ENCODE assay signal across 8 mouse cellular contexts in the genomic region with DNA sequence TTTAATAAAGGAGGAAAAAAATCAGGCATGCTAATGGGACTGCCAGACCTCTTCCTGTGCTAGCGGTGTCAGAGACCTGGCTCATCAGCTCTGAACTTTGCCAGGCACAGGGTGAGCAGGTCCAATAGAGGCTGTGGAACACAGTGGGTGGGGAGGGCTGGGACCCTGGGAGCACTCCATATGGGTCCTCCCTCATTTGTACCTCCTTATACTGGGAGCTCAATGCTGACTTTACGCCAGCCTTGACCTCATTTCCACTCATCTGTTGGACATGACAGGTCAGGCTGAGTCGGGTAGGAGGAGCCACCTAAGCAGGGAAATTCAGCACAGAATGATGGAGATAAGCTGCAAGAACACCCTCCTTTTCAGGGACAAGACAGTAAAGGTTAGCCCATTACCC. TPM values are rescaled to one million over a fixed set of nuclear protein-coding genes. Genes with fewer than 3 reads are reported as not detected.
A peak's percentile ranks its signal among the peaks of the same experiment; 100 is the strongest.
DNase-seq lines count a peak whose midpoint lies in the region; ATAC-seq and TF ChIP-seq lines count a peak whose summit lies in the region.

No protein-coding gene starts in this region.

- H3K9me3 ChIP-seq in lung, postnatal 0 days (ENCODE audit: low read length), result no peaks in the 10 kb centered on the region
- H3K9me3 ChIP-seq in hindbrain, embryonic 16.5 days (ENCODE audit: control insufficient read depth, low read length), result no peaks in the 10 kb centered on the region
- H3K9me3 ChIP-seq in stomach, embryonic 14.5 days (ENCODE audit: control insufficient read depth, low read depth, low read length), result no peaks in the 10 kb centered on the region

- ATAC-seq in lung, postnatal 0 days, result no peak
- ATAC-seq in hindbrain, embryonic 16.5 days, result no peak
- ATAC-seq in stomach, embryonic 14.5 days (ENCODE audit: insufficient number of reproducible peaks, insufficient read depth, low FRiP score, low read depth), result no peak

- no peak overlapping the region for H3K4me3 ChIP-seq in lung, postnatal 0 days (ENCODE audit: low read depth, low read length)
- peak overlapping the region; percentile 36 for H3K4me3 ChIP-seq in hindbrain, embryonic 16.5 days (ENCODE audit: low read length)
- no peak overlapping the region for H3K4me3 ChIP-seq in stomach, embryonic 14.5 days (ENCODE audit: low read depth, low read length)

- no peaks in the 10 kb centered on the region for H3K27me3 ChIP-seq in lung, postnatal 0 days (replicated peaks; ENCODE audit: insufficient read depth, low read length)
- no peaks in the 10 kb centered on the region for H3K27me3 ChIP-seq in hindbrain, embryonic 16.5 days (replicated peaks; ENCODE audit: control insufficient read depth, insufficient read depth, low read length)
- no peaks in the 10 kb centered on the region for H3K27me3 ChIP-seq in stomach, embryonic 14.5 days (ENCODE audit: control insufficient read depth, insufficient read depth, low read length)

- peaks cover 44% of the 10 kb centered on the region for H3K36me3 ChIP-seq in lung, postnatal 0 days (ENCODE audit: insufficient read depth, low read length)
- peaks cover 41% of the 10 kb centered on the region for H3K36me3 ChIP-seq in hindbrain, embryonic 16.5 days (ENCODE audit: control insufficient read depth, insufficient read depth, low read length)
- peaks cover 55% of the 10 kb centered on the region for H3K36me3 ChIP-seq in stomach, embryonic 14.5 days (ENCODE audit: control insufficient read depth, insufficient read depth, low read length)

- no peak for TF ChIP-seq EP300 in lung, postnatal 0 days (IDR thresholded peaks at IDR 0.05)

- WGBS in lung, postnatal 0 days, result 75% methylated on average over 3 of the region's 3 CpGs
- 76% methylated on average over 3 of the region's 3 CpGs for whole genome bisulfite sequencing in hindbrain, embryonic 16.5 days
- WGBS in stomach, embryonic 14.5 days, result 82% methylated on average over 3 of the region's 3 CpGs

- DNase-seq in cerebellum, adult 8-10 months, result peak; percentile 38
- DNase-seq in cerebellum, adult 11 months, result no peak
- DNase-seq in lung, postnatal 0 days (ENCODE audit: low spot score), result no peak
- DNase-seq in lung, postnatal 14 days, result no peak
- DNase-seq in urinary bladder, postnatal 14 days (ENCODE audit: low spot score), result no peak
- DNase-seq in gastrocnemius, postnatal 36 days, result no peak

- H3K4me2 ChIP-seq in lung, postnatal 0 days (replicated peaks; ENCODE audit: low read depth, low read length), result no peak overlapping the region
- H3K4me2 ChIP-seq in hindbrain, embryonic 16.5 days (ENCODE audit: low read length), result peak overlapping the region; percentile 59
- H3K4me2 ChIP-seq in stomach, embryonic 14.5 days (replicated peaks; ENCODE audit: low read depth, low read length), result peak overlapping the region; percentile 39

- H3K27ac ChIP-seq in lung, postnatal 0 days (ENCODE audit: low read length), result peak overlapping the region; percentile 90; the same call in 1 of the 2 replicates
- peak overlapping the region; percentile 89 for H3K27ac ChIP-seq in hindbrain, embryonic 16.5 days (ENCODE audit: low read depth, low read length)
- H3K27ac ChIP-seq in stomach, embryonic 14.5 days (ENCODE audit: low read length), result peak overlapping the region; percentile 96

- H3K9ac ChIP-seq in lung, postnatal 0 days (replicated peaks; ENCODE audit: low read depth), result no peak overlapping the region
- peak overlapping the region; percentile 60 for H3K9ac ChIP-seq in hindbrain, embryonic 16.5 days (ENCODE audit: low read depth, low read length)
- H3K9ac ChIP-seq in stomach, embryonic 14.5 days (replicated peaks; ENCODE audit: low read depth, low read length), result no peak overlapping the region

- peaks cover 16% of the 10 kb centered on the region; the same call in 1 of the 2 replicates for H3K4me1 ChIP-seq in lung, postnatal 0 days (ENCODE audit: insufficient read depth, low read depth, low read length)
- H3K4me1 ChIP-seq in hindbrain, embryonic 16.5 days (ENCODE audit: control insufficient read depth, insufficient read depth, low read depth, low read length), result peaks cover 23% of the 10 kb centered on the region
- H3K4me1 ChIP-seq in stomach, embryonic 14.5 days (ENCODE audit: control insufficient read depth, insufficient read depth, low read length), result peaks cover 13% of the 10 kb centered on the region; the same call in 1 of the 2 replicates

- intact Hi-C loops in gastrocnemius, postnatal 36 days (cut with DNase I), result loop anchor here (2.0 kb wide), 1 partner anchor 15 kb away; a partner anchor contains a TSS

- TF ChIP-seq CTCF in lung, postnatal 0 days (IDR thresholded peaks at IDR 0.05), result no peak

RNA-seq across cellular contexts. Expression of a gene that starts 1.2 kb away (rescaled TPM):
- 52.3 and 54.5 TPM in 2 replicates for polyA plus RNA-seq in lung, postnatal 0 days (2015; fragmentation: Nextera tagmentation; extraction: Ambion mirVana)
- 97.4 and 98.7 TPM in 2 replicates for polyA plus RNA-seq in hindbrain, embryonic 16.5 days (2015; fragmentation: Nextera tagmentation; extraction: Ambion mirVana)
- 61.3 and 66.6 TPM in 2 replicates for polyA plus RNA-seq in stomach, embryonic 14.5 days (2014; fragmentation: Nextera tagmentation; extraction: Ambion mirVana)
- 1 to 10 TPM; 7.8 to 8.4 TPM for total RNA-seq in gastrocnemius, postnatal 36 days (2021)

RNA-seq across cellular contexts. Expression of a gene that starts 15.4 kb away (rescaled TPM):
- polyA plus RNA-seq in lung, postnatal 0 days (2015; fragmentation: Nextera tagmentation; extraction: Ambion mirVana), result 724 and 747 TPM in 2 replicates
- 532 and 585 TPM in 2 replicates for polyA plus RNA-seq in hindbrain, embryonic 16.5 days (2015; fragmentation: Nextera tagmentation; extraction: Ambion mirVana)
- 705 and 725 TPM in 2 replicates for polyA plus RNA-seq in stomach, embryonic 14.5 days (2014; fragmentation: Nextera tagmentation; extraction: Ambion mirVana)
- total RNA-seq in gastrocnemius, postnatal 36 days (2021), result 100 to 1,000 TPM; 106 to 118 TPM

RNA-seq across cellular contexts. Expression of a gene that starts 26.5 kb away (rescaled TPM):
- 0.65 and 0.72 TPM in 2 replicates for polyA plus RNA-seq in lung, postnatal 0 days (2015; fragmentation: Nextera tagmentation; extraction: Ambion mirVana)
- 2.1 and 3.2 TPM in 2 replicates for polyA plus RNA-seq in hindbrain, embryonic 16.5 days (2015; fragmentation: Nextera tagmentation; extraction: Ambion mirVana)
- 22.5 and 27.0 TPM in 2 replicates for polyA plus RNA-seq in stomach, embryonic 14.5 days (2014; fragmentation: Nextera tagmentation; extraction: Ambion mirVana)
- total RNA-seq in gastrocnemius, postnatal 36 days (2021), result not detected

RNA-seq across cellular contexts. Expression of a gene that starts 38.3 kb away (rescaled TPM):
- 11.8 and 13.0 TPM in 2 replicates for polyA plus RNA-seq in lung, postnatal 0 days (2015; fragmentation: Nextera tagmentation; extraction: Ambion mirVana)
- polyA plus RNA-seq in hindbrain, embryonic 16.5 days (2015; fragmentation: Nextera tagmentation; extraction: Ambion mirVana), result 1.3 and 2.2 TPM in 2 replicates
- 4.2 and 6.0 TPM in 2 replicates for polyA plus RNA-seq in stomach, embryonic 14.5 days (2014; fragmentation: Nextera tagmentation; extraction: Ambion mirVana)
- under 1 TPM; 0.31 to 0.69 TPM for total RNA-seq in gastrocnemius, postnatal 36 days (2021)
